Mouse (Mus musculus): ENCODE measurements at regions not wholly inside any gene's neighbourhood (a gene's known extent, or its start where the extent isn't known, plus 50 kb on each side); places are given as distances from the start of the nearest gene placed in this dataset.

DNA sequence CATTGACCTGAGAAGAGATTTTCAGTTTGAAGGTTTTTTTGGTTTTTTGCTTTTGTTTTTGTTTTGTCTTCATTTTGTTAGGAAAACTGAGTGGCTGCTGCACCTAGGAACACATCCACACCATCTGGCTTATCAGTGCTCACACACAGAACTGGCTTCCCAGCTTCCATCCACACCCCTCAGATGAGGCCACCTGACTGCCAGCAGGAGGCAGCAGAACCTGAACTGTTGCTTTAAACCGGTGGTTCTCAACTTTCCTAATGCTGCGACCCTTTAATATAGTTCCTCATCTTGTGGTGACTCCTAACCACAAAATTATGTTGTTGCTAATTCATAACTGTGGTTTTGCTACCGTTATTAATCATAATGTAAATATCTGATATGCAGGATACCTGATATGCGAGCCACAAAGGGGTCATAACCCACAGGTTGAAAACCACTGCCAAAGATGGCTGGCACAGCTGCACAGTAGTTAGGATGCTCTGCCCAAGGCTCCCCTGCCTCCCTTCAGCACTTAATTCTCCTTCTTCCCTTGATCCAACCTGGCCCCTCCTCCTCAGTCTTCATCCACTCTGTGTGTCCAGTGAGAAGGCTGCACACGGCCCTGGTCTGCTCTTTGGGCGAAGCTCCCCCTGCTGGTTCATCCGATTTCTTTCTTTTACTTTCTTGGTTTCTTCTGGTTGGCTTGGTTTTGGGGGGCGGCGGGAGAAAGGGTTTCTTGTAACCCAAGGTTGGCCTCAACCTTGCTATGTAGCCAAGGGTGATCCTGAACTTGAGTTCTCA lies 126.5 kb downstream of the Il20rb start:
- no peak for ATAC-seq (replicated peaks)
- H3K4me1 ChIP-seq, result peaks cover 9% of the 10 kb centered on the region
- H3K36me3 ChIP-seq (replicated peaks), result no peaks in the 10 kb centered on the region
- H3K27ac ChIP-seq, result no peak overlapping the region
- no peaks in the 10 kb centered on the region for H3K9me3 ChIP-seq
- H3K9ac ChIP-seq, result no peak overlapping the region
- H3K27me3 ChIP-seq (replicated peaks), result peaks cover 14% of the 10 kb centered on the region
- 66% methylated on average over 9 of the region's 9 CpGs for WGBS
- H3K4me2 ChIP-seq, result no peak overlapping the region
- no peak overlapping the region for H3K4me3 ChIP-seq

DNA sequence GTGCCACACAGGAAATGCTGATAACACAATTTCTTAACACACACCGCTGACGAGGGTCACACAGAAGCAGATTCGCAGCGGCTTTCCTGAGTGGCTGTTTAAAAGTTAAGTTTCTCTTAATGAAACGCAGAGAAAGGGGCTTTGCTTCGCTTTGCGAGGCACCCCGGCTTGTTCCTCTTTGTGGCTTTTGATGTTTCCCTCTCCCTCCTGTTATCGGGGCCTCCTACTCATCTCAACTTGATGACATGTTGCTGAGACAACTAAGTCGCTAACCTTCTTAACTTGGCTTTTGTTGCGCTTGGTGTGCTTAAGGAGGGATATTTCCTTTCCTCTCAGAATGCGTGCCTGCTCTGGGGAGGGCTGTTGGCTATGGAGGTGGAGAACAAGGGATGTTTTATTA lies 129.0 kb downstream of the Il20rb start:
- Histone ChIP-seq H3K4me1 (peaks cover 9% of the 10 kb centered on the region), H3K27me3 (replicated peaks) (peaks cover 14% of the 10 kb centered on the region), H3K9ac (no peak overlapping the region), H3K27ac (no peak overlapping the region), H3K9me3 (no peaks in the 10 kb centered on the region), H3K4me3 (no peak overlapping the region), H3K4me2 (peak overlapping the region; percentile 21), H3K36me3 (replicated peaks) (no peaks in the 10 kb centered on the region)
- ATAC-seq (replicated peaks), result no peak
- 9% methylated on average over 12 of the region's 12 CpGs for WGBS

DNA sequence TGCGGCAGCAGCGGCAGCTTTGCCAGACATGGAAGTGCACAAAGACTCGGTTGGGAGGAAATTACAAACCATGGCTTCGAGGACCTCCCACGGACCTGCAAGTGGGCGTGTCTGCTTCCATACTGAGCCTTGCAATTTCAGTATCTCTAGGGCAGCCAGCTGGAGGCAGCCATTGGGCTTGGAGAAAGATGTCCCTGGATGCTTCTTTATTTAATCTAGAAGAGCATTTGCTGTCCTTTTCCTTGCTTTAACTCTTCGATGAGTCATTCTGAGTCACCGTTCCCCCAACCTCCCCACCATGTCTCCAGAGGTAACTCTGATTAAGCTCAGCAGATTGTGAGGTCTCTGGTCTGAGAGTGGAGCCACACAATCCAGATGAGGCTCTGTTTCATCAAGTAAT lies 145.8 kb downstream of the Il20rb start:
- Histone ChIP-seq H3K4me1 (no peaks in the 10 kb centered on the region), H3K9me3 (no peaks in the 10 kb centered on the region), H3K27ac (no peak overlapping the region), H3K27me3 (replicated peaks) (no peaks in the 10 kb centered on the region), H3K4me2 (no peak overlapping the region), H3K36me3 (replicated peaks) (no peaks in the 10 kb centered on the region), H3K4me3 (no peak overlapping the region), H3K9ac (no peak overlapping the region)
- WGBS, result 74% methylated on average over 8 of the region's 8 CpGs
- no peak for ATAC-seq (replicated peaks)

DNA sequence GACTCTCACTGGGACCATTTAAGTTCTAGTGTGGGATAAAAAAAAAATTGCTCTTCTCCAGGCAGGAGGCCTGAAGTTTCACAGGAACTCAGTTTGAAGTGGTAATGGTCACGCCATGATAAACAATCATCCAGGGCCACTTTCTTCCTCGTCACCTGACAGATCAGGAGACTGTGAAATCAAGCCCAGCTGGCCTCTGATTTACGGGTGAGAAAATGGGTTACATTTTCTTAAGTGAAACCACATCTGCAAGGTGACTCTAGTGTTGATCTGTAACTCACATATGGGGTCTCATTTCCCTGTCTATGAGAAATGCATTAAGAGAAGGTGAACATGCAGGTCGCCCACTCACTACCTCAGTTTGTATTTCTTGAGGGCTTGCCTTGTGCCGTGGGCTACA lies 178.8 kb downstream of the Il20rb start:
- H3K27ac ChIP-seq, result no peak overlapping the region
- H3K4me3 ChIP-seq, result no peak overlapping the region
- no peak overlapping the region for H3K4me2 ChIP-seq
- no peak overlapping the region for H3K9ac ChIP-seq
- no peaks in the 10 kb centered on the region; the same call in 1 of the 2 replicates for H3K9me3 ChIP-seq
- no peaks in the 10 kb centered on the region for H3K27me3 ChIP-seq (replicated peaks)
- 70% methylated on average over 5 of the region's 5 CpGs for WGBS
- no peaks in the 10 kb centered on the region for H3K36me3 ChIP-seq (replicated peaks)
- H3K4me1 ChIP-seq, result peaks cover 9% of the 10 kb centered on the region; the same call in 1 of the 2 replicates
- ATAC-seq (replicated peaks), result no peak

DNA sequence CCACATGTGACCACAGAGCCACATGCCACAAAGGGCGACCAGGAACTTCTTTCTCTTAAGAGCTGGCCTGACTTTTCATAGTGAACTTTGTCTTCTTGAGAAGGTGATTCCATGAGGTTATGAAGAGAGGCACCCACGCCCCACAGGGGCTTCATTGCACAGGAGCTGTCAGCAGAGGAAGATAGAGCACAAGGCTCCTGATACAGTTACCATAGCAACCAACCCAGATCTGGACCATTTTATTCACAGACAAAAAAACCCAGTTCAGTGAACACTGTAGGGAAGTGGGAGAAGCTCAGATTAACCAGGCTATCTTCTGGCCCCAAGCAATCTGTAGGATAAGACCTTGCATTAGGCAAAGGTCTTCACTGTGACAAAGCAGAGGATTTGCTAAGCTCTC lies 179.2 kb downstream of the Il20rb start:
- Histone ChIP-seq H3K27me3 (replicated peaks) (no peaks in the 10 kb centered on the region), H3K36me3 (replicated peaks) (no peaks in the 10 kb centered on the region), H3K4me1 (peaks cover 8% of the 10 kb centered on the region; the same call in 1 of the 2 replicates), H3K27ac (no peak overlapping the region), H3K9ac (no peak overlapping the region), H3K4me3 (no peak overlapping the region), H3K9me3 (no peaks in the 10 kb centered on the region; the same call in 1 of the 2 replicates), H3K4me2 (no peak overlapping the region)
- WGBS, result 71% methylated on average over 2 of the region's 2 CpGs
- ATAC-seq (replicated peaks), result peak; percentile 54; the same call in 1 of the 2 replicates

DNA sequence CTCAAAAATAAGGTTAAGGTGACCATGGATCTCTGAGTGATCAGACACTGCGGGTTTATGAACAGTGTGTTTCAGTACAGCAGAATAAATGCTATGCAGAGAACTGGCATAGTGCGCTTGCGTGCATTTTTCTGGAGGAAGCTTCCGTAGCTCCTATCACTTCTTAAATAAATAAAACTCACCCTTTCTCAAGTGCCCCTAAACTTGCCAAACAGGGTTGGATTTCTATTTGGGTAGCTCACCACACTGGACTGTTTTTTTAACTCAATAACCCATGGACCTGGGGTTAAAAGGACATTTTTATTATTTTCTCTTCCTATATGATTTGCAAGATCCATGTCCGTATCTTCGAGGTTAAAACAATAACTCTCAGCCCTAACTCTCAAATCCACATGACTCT lies 182.8 kb downstream of the Il20rb start:
- H3K9me3 ChIP-seq, result no peaks in the 10 kb centered on the region
- no peak for ATAC-seq (replicated peaks)
- no peaks in the 10 kb centered on the region for H3K27me3 ChIP-seq (replicated peaks)
- no peaks in the 10 kb centered on the region for H3K36me3 ChIP-seq (replicated peaks)
- 86% methylated on average over 6 of the region's 6 CpGs for WGBS
- no peak overlapping the region for H3K9ac ChIP-seq
- H3K4me1 ChIP-seq, result peaks cover 14% of the 10 kb centered on the region
- no peak overlapping the region for H3K4me2 ChIP-seq
- H3K27ac ChIP-seq, result no peak overlapping the region
- H3K4me3 ChIP-seq, result no peak overlapping the region

DNA sequence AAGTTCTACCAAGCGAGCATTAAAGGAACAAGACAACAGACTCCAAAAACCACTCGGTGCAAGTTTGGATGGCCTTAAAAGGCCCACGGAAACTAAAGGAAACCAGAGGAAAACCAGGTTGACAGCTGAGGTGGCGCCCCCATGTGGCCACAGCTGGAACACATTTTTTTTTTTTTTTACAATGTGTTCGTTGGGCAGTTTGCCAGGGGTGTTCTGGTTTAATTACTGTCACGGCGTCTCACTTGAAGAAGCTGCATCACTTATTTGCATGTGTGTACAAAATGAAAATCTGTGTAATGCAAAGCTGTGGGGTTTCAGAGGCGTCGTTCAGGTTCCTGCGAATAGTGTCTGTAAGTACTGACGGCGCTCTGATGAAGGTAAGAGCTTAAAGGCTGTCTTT lies 185.0 kb downstream of the Il20rb start:
- ATAC-seq (replicated peaks), result no peak
- Histone ChIP-seq H3K27ac (no peak overlapping the region), H3K4me1 (peaks cover 10% of the 10 kb centered on the region; the same call in 1 of the 2 replicates), H3K4me2 (0 out of 2 replicates have a peak overlapping the region, but pooled peaks have one; percentile 4), H3K27me3 (replicated peaks) (no peaks in the 10 kb centered on the region), H3K9ac (no peak overlapping the region), H3K36me3 (replicated peaks) (no peaks in the 10 kb centered on the region), H3K4me3 (no peak overlapping the region), H3K9me3 (no peaks in the 10 kb centered on the region)
- WGBS, result 36% methylated on average over 12 of the region's 12 CpGs

DNA sequence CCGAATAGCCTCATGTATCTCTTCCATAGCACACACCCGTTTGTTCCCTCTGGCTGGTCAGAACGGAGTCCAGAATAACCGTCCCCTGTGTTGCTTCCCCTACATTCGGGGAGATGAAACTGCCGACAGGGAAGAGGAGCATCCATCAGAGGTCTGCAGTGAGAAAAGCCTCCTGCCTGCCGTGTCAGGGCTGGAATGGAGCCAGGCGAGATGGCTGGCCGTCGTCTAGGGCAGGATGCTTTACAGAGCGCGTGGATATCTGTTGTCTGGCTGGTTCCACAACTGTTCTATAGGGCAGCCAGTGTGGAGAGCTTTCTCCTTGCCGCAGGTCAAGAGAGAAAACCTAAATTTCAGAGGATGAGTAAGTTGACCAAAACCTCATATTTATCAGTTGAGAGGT lies 209.2 kb downstream of the Il20rb start:
- Histone ChIP-seq H3K36me3 (replicated peaks) (no peaks in the 10 kb centered on the region), H3K4me3 (no peak overlapping the region), H3K27ac (no peak overlapping the region), H3K9ac (no peak overlapping the region), H3K27me3 (replicated peaks) (peaks cover 8% of the 10 kb centered on the region; the same call in 1 of the 2 replicates), H3K4me1 (peaks cover 12% of the 10 kb centered on the region), H3K9me3 (no peaks in the 10 kb centered on the region), H3K4me2 (no peak overlapping the region)
- WGBS, result 68% methylated on average over 13 of the region's 13 CpGs
- ATAC-seq (replicated peaks), result no peak

DNA sequence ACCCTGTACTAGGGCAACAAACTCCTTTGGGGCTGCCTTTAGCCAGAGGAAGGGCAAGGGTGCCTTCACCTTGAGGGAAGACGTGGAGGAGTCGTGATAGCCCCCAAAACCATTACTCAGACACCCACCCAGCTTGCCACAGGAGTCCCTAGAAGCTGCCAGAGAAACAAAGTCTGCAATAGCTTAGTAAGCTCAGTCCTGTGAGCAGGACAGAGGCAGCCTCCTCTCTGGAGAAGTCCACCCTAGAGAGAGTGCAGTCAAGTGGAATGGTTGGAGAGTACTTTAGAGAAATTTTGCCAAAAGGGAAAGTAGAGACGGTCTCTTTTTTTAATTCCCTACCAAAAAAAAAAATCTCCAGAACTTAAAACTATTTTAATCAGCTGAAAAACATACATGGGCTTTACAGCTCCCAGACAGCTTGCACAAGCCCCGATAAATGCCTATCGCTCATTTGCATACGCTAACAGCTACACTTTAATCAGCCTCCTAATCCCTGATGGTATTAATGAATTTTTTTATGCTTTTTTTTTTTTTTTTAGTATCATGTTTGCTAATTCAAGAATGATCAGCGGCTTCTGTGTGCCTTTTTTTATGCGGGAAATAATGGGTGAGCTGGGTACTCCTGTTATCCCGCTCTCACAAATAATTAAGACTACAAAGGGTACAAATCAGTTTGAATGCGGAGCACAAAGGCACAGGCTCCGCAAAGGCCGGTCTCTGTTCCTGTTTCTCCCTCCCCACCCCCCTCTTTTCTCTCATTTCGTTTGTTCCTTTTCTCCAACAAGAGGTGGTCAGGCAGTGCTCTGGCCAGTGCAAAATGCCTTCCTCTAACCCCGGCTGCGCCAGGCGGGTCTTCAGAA lies 219.8 kb downstream of the Il20rb start:
- H3K27me3 ChIP-seq (replicated peaks), result no peaks in the 10 kb centered on the region
- no peak overlapping the region for H3K9ac ChIP-seq
- peak overlapping the region; percentile 36 for H3K4me2 ChIP-seq
- peak overlapping the region; percentile 46 for H3K27ac ChIP-seq
- H3K9me3 ChIP-seq, result no peaks in the 10 kb centered on the region
- H3K4me1 ChIP-seq, result peaks cover 16% of the 10 kb centered on the region
- no peaks in the 10 kb centered on the region for H3K36me3 ChIP-seq (replicated peaks)
- H3K4me3 ChIP-seq, result peak overlapping the region; percentile 21; the same call in 1 of the 2 replicates
- 6% methylated on average over 16 of the region's 16 CpGs for WGBS
- ATAC-seq (replicated peaks), result no peak

DNA sequence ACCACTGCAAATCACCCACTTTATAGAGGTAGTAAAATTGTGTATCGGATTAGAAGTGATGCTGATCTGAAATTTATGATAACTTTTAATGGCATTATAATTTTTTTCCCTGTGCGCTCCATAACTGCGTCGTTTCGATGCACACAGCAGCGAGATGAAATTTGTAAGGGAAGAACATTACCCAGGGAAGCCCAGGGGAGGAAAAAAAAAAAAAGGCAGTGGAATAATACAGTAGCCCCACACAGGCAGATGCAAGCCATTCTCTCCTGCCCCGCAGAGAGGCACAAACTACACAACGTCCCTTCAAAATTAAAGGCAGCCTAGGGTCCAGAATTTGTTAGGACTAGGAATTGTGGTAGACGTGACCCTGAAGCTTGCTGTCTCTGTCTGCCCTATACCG lies 234.2 kb downstream of the Il20rb start:
- WGBS, result 71% methylated on average over 10 of the region's 10 CpGs
- H3K4me2 ChIP-seq, result no peak overlapping the region
- H3K4me1 ChIP-seq, result no peaks in the 10 kb centered on the region
- H3K9me3 ChIP-seq, result no peaks in the 10 kb centered on the region
- no peak for ATAC-seq (replicated peaks)
- no peak overlapping the region for H3K27ac ChIP-seq
- no peak overlapping the region for H3K9ac ChIP-seq
- H3K27me3 ChIP-seq (replicated peaks), result 0 out of 2 replicates have a peak, but pooled peaks cover 2% of the 10 kb centered on the region
- H3K4me3 ChIP-seq, result no peak overlapping the region
- H3K36me3 ChIP-seq (replicated peaks), result no peaks in the 10 kb centered on the region

Measured in midbrain, embryonic 15.5 days (tissue).